Mouse (Mus musculus) bone marrow, adult 2 months (tissue): Measurements from ENCODE around the gene Apol8.

Experiments
- CTCF ChIP-seq: fragments of 200-500 bp; IDR thresholded peaks from 2 replicates; pipeline ENCODE4 v1.5.1; 2011; ENCODE audit warnings: low read length, control low read depth; ENCODE audit not compliant: control insufficient read depth, insufficient read depth
- POLR2A ChIP-seq: fragments of 200-500 bp; IDR thresholded peaks from 2 replicates; pipeline ENCODE4 v1.6.1; 2011; ENCODE audit warnings: low read depth, mild to moderate bottlenecking, control low read depth, low read length, borderline replicate concordance; ENCODE audit not compliant: control insufficient read depth

- no peak for TF ChIP-seq POLR2A
- no peak for TF ChIP-seq CTCF
These were observed 47.7 kb upstream of the Apol8 start for GRCm38 (mm10) chr15:77804460-77804859.
